Mouse (Mus musculus) midbrain, postnatal 0 days (tissue): ENCODE measurements around the gene Qtrt2. TPM values are rescaled to one million over a fixed set of nuclear protein-coding genes. Genes with fewer than 3 reads are reported as not detected.

Experiments used
- ATAC-seq: fragments of 200-750 bp; cut with Nextera tagmentation; 2 replicates; pipeline ENCODE4 v1.8.0; 2017; ENCODE audit warnings: moderate number of reproducible peaks, mild to moderate bottlenecking, moderate TSS enrichment, moderate library complexity; ENCODE audit not compliant: low FRiP score
- DNase-seq: peaks from one replicate; pipeline ENCODE4 v3.0.0-alpha.2; 2015; ENCODE audit warnings: low spot score
- H3K27ac ChIP-seq: fragments of 300-500 bp; sonication (generic); 2 replicates; pipeline ENCODE4 v1.5.1; 2014; ENCODE audit warnings: low read depth, mild to moderate bottlenecking, low read length, mixed read lengths
- H3K27me3 ChIP-seq: fragments of 300-500 bp; sonication (generic); 2 replicates; pipeline ENCODE4 v1.6.1; 2014; ENCODE audit warnings: low read length, control low read depth, mixed read lengths; ENCODE audit not compliant: insufficient read depth
- H3K36me3 ChIP-seq: fragments of 300-500 bp; sonication (generic); 2 replicates; pipeline ENCODE4 v1.6.1; 2014; ENCODE audit warnings: low read length, control low read depth, mixed read lengths; ENCODE audit not compliant: insufficient read depth
- H3K4me1 ChIP-seq: fragments of 300-500 bp; sonication (generic); 2 replicates; pipeline ENCODE4 v1.6.1; 2014; ENCODE audit warnings: mild to moderate bottlenecking, control low read depth, antibody characterized with exemption, low read length, mixed read lengths; ENCODE audit not compliant: insufficient read depth
- H3K4me2 ChIP-seq: fragments of 300-500 bp; sonication (generic); 2 replicates; pipeline ENCODE4 v1.6.1; 2014; ENCODE audit warnings: low read depth, mild to moderate bottlenecking, low read length, mixed read lengths; ENCODE audit not compliant: poor library complexity, severe bottlenecking
- H3K4me3 ChIP-seq: fragments of 300-500 bp; sonication (generic); 2 replicates; pipeline ENCODE4 v1.5.1; 2014; ENCODE audit warnings: low read depth, mild to moderate bottlenecking, low read length, moderate library complexity
- H3K9ac ChIP-seq: fragments of 300-500 bp; sonication (generic); replicated peaks from 2 replicates; pipeline ENCODE4 v1.6.1; 2014; ENCODE audit warnings: mild to moderate bottlenecking, low read length, moderate library complexity, mixed read lengths; ENCODE audit not compliant: poor library complexity, severe bottlenecking
- H3K9me3 ChIP-seq: fragments of 300-500 bp; sonication (generic); 2 replicates; pipeline ENCODE4 v1.6.1; 2016; ENCODE audit warnings: low read length, control low read depth
- CTCF ChIP-seq: IDR thresholded peaks from 2 replicates; pipeline ENCODE4 v1.5.1; 2016; ENCODE audit warnings: antibody characterized with exemption, mild to moderate bottlenecking
- WGBS: fragments of 180-500 bp; shearing (Covaris S2); extraction: QIAGEN DNeasy Blood & Tissue Kit; methylation state at CpG from one replicate; pipeline ENCODE4 v1.1.7; 2014; 5-methylcytosine and 5-hydroxymethylcytosine counted together
- polyA plus RNA-seq: library from polyadenylated mRNA; unstranded; fragments of >200 nt; fragmentation: Nextera tagmentation; extraction: Ambion mirVana; gene quantifications from 2 replicates; pipeline ENCODE4 v1.2.1, GENCODE M21; 2015
- total RNA-seq: library from RNA; depleted of rRNA; stranded (reverse); fragments of >200 nt; gene quantifications from 2 replicates; pipeline ENCODE4 v1.2.3, GENCODE M21; 2014

Qtrt2 gene
- total and polyA plus RNA-seq, 2 experiments from 2014 or later = 10.3 to 28.8 TPM

GRCm38 (mm10) chr16:43925001-43925558, 1.5 kb downstream of the Qtrt2 start:
- no peaks in the 10 kb centered on the region for H3K27me3 ChIP-seq
- DNase-seq (peak; percentile 36), ATAC-seq (no peak)
- no peak overlapping the region for H3K27ac ChIP-seq
- H3K9ac ChIP-seq = no peak overlapping the region
- no peak overlapping the region for H3K4me3 ChIP-seq
- H3K4me2 ChIP-seq = no peak overlapping the region
- WGBS = 62% methylated on average over 6 of the region's 6 CpGs
- H3K9me3 ChIP-seq = no peaks in the 10 kb centered on the region
- H3K36me3 ChIP-seq = no peaks in the 10 kb centered on the region
- no peaks in the 10 kb centered on the region for H3K4me1 ChIP-seq
- TF ChIP-seq CTCF = no peak

- no peaks in the 10 kb centered on the region for H3K9me3 ChIP-seq
- no peak for DNase-seq
- no peak overlapping the region for H3K27ac ChIP-seq
- TF ChIP-seq CTCF = no peak
- no peak overlapping the region for H3K4me3 ChIP-seq
- no peaks in the 10 kb centered on the region for H3K36me3 ChIP-seq
- no peak overlapping the region for H3K9ac ChIP-seq
- H3K4me1 ChIP-seq = no peaks in the 10 kb centered on the region
- ATAC-seq = no peak
- 21% methylated on average over 3 of the region's 3 CpGs for WGBS
- no peak overlapping the region for H3K4me2 ChIP-seq
- no peaks in the 10 kb centered on the region for H3K27me3 ChIP-seq
These were observed 4.0 kb downstream of the Qtrt2 start for GRCm38 (mm10) chr16:43922630-43923029.

DNA sequence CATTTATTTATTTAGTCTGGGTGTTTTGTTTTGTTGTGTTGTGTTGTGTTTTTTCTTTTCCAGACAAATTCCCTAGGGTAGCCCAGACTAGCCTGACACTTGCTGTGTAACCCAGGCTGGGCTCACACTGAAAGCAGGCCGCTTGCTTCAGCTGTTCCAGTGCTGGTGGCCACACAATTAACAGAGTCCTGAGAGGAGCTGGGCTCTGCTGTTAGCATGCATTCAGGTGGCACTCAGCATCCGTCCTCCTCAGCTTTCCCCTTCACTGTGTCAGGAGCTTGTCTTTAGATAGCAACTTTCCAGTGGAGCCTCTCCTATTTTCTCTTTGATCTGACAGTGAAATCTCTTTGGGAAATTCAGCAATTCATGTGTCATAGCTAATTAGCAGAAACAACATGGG, 4.6 kb downstream of the Qtrt2 start:
- Histone ChIP-seq H3K27ac (no peak overlapping the region), H3K4me1 (no peaks in the 10 kb centered on the region), H3K9ac (no peak overlapping the region), H3K9me3 (no peaks in the 10 kb centered on the region), H3K4me2 (no peak overlapping the region), H3K36me3 (no peaks in the 10 kb centered on the region), H3K4me3 (no peak overlapping the region), H3K27me3 (no peaks in the 10 kb centered on the region)
- no peak for TF ChIP-seq CTCF
- ATAC-seq (no peak), DNase-seq (no peak)
- WGBS = 28% methylated on average over 2 of the region's 2 CpGs

GRCm38 (mm10) chr16:43918867-43919266, 7.7 kb downstream of the Qtrt2 start:
- Histone ChIP-seq H3K9ac (no peak overlapping the region), H3K4me1 (no peaks in the 10 kb centered on the region), H3K4me3 (no peak overlapping the region), H3K36me3 (no peaks in the 10 kb centered on the region), H3K27ac (no peak overlapping the region), H3K9me3 (no peaks in the 10 kb centered on the region), H3K4me2 (no peak overlapping the region), H3K27me3 (no peaks in the 10 kb centered on the region)
- 92% methylated on average over 3 of the region's 3 CpGs for WGBS
- DNase-seq = no peak
- ATAC-seq = no peak
- no peak for TF ChIP-seq CTCF

DNA sequence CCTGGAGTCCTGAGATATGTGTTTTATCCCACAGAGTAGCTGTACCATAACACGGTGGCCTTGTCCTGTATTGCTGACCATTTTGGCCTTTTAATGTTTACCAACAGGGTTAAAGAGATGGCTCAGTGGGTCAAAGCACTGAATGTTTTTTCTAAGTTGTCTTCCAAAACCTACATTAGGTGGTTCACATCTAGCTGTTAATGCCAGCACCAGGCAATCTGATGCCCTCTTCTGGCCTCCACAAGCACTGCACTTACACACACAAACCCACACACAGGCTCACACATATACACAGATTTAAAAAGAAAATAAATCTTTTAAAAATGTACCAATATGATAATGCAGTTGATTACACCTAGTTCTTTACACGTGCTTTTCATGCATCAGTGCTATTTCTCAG, 17.7 kb downstream of the Qtrt2 start:
- Histone ChIP-seq H3K9ac (no peak overlapping the region), H3K27me3 (no peaks in the 10 kb centered on the region), H3K27ac (no peak overlapping the region), H3K36me3 (no peaks in the 10 kb centered on the region), H3K9me3 (no peaks in the 10 kb centered on the region), H3K4me3 (no peak overlapping the region), H3K4me1 (no peaks in the 10 kb centered on the region), H3K4me2 (no peak overlapping the region)
- WGBS = 86% methylated on average over 2 of the region's 2 CpGs
- TF ChIP-seq CTCF = peak; percentile 33; the same call in 1 of the 2 replicates
- no peak for ATAC-seq
- no peak for DNase-seq

- ATAC-seq = no peak
- H3K4me3 ChIP-seq = no peak overlapping the region
- no peaks in the 10 kb centered on the region for H3K27me3 ChIP-seq
- no peak overlapping the region for H3K4me2 ChIP-seq
- H3K9ac ChIP-seq = no peak overlapping the region
- H3K27ac ChIP-seq = no peak overlapping the region
- no peaks in the 10 kb centered on the region for H3K36me3 ChIP-seq
- no peak for TF ChIP-seq CTCF
- H3K4me1 ChIP-seq = no peaks in the 10 kb centered on the region
- no peaks in the 10 kb centered on the region for H3K9me3 ChIP-seq
- DNase-seq = no peak
These were observed 26.0 kb downstream of the Qtrt2 start for GRCm38 (mm10) chr16:43900571-43900970.
